Mouse (Mus musculus): Measurements from ENCODE around the gene Jph4. TPM values are rescaled to one million over a fixed set of nuclear protein-coding genes. Genes with fewer than 3 reads are reported as not detected.

The Jph4 gene
- polyA plus RNA-seq (2014; fragmentation: Nextera tagmentation; extraction: Ambion mirVana), result 0.05 and 0.18 TPM in 2 replicates

DNA sequence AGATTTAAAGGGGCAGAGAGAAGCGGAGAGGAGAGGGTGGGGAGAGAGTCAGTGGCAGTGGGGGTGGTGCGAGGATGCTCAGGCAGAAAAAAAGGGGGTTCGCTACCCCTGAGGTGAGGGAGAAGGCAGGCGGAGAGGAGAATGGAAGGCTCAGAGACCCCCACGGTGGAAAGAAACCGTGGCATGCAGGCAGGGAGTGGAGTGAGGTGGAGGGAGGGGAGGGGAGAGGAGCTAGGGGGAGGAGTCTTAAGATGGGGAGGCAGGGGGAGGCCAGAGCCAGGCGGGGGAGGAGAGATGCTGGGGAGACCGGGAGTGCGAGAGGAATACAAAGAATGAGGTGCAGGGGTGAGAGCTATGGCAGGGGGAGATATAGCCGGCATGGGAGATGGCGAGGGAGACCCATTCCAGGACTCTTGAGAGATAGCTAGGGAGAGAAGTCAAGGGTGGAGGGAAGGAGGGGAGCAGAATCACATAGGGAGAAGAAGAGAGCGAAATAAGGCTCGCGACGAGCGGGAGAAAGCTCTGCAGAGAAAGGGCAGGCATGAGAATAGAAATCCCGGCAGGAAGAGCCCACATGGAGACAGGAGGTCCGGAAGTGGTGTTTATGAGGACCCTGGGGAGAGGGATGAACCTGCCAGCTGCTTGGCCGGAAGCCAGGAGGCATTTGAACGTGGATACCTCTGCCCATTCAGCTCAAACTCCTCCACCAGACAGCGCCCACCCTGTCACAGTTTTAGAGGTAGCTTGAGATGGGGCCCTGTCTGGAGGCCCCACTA lies at the start of gene Jph4:
Jph4 (minus strand) TSS at position 511 of the 776 bp plus-strand sequence.
- Histone ChIP-seq H3K9ac (ENCODE audit: low read length) (no peak within 1 kb of the TSS), H3K27me3 (ENCODE audit: control insufficient read depth, insufficient read depth, low read length) (peaks cover 62% of the 10 kb centered on the region), H3K36me3 (ENCODE audit: control insufficient read depth, insufficient read depth, low read length) (no peaks in the 10 kb centered on the region), H3K27ac (replicated peaks in 1 of 2; ENCODE audit: control insufficient read depth in 1 of 2, insufficient read depth in 1 of 2, low read depth in 2 of 2, low read length in 2 of 2) (no peak within 1 kb of the TSS), H3K9me3 (ENCODE audit: control insufficient read depth, low read length) (no peaks in the 10 kb centered on the region), H3K4me1 (ENCODE audit: control insufficient read depth in 2 of 2, insufficient read depth in 2 of 2, low read length in 2 of 2) (peaks cover 2 to 20% of the 10 kb centered on the region in 2 experiments; a peak in 3 of 4 replicates), H3K4me3 (ENCODE audit: control insufficient read depth in 1 of 2, insufficient read depth in 1 of 2, low read depth in 1 of 2, low read length in 2 of 2) (peak within 1 kb of the TSS in 1 of 2 experiments; percentile 55; a peak in 1 of 4 replicates), H3K4me2 (ENCODE audit: low read length) (peak within 1 kb of the TSS; percentile 92)
- 7% methylated on average over 21 of the region's 21 CpGs for WGBS
- no peak for ATAC-seq (ENCODE audit: insufficient number of reproducible peaks, insufficient read depth, low FRiP score, low read depth)

DNA sequence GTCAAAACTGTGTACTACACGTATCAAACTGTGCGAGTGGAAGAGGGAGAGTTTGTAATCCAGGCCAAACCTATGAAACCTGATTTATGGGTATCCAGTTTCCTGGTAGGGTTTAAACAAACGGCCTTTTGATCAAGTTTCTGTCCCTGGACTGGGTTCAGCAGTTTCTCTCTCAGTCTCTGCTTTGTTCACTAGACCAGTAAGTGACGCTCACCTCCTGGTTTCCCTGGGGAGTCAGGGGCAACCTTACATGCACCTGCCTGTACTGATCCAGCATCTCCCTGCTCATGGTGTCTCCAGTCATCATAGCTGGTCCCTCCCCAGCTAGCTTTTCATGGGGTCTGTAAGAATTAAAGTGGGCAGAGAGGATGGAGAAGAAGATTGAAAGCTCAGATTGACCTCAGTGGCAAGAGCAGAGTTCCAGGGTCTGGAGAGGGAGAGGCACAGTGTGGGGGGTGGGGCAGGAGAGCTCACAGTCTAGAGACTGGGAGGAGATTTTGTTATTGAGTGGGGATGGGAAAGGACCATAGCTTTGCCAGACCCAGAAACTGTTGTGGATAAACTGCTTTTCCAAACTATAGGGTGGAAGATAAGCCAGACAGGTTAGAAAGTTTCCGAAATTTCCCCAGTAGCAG lies 47.6 kb upstream of the Jph4 start:
- Histone ChIP-seq H3K27ac (replicated peaks in 1 of 2; ENCODE audit: control insufficient read depth in 1 of 2, insufficient read depth in 1 of 2, low read depth in 2 of 2, low read length in 2 of 2) (no peak overlapping the region), H3K9me3 (ENCODE audit: control insufficient read depth, low read length) (no peaks in the 10 kb centered on the region), H3K4me2 (ENCODE audit: low read length) (no peak overlapping the region), H3K27me3 (ENCODE audit: control insufficient read depth, insufficient read depth, low read length) (0 out of 2 replicates have a peak, but pooled peaks cover 3% of the 10 kb centered on the region), H3K9ac (ENCODE audit: low read length) (no peak overlapping the region), H3K36me3 (ENCODE audit: control insufficient read depth, insufficient read depth, low read length) (no peaks in the 10 kb centered on the region), H3K4me1 (ENCODE audit: control insufficient read depth in 2 of 2, insufficient read depth in 2 of 2, low read length in 2 of 2) (peaks cover 4 to 6% of the 10 kb centered on the region in 2 experiments), H3K4me3 (ENCODE audit: control insufficient read depth in 1 of 2, insufficient read depth in 1 of 2, low read depth in 1 of 2, low read length in 2 of 2) (no peak overlapping the region)
- no peak for ATAC-seq (ENCODE audit: insufficient number of reproducible peaks, insufficient read depth, low FRiP score, low read depth)
- WGBS, result 79% methylated on average over 5 of the region's 5 CpGs

DNA sequence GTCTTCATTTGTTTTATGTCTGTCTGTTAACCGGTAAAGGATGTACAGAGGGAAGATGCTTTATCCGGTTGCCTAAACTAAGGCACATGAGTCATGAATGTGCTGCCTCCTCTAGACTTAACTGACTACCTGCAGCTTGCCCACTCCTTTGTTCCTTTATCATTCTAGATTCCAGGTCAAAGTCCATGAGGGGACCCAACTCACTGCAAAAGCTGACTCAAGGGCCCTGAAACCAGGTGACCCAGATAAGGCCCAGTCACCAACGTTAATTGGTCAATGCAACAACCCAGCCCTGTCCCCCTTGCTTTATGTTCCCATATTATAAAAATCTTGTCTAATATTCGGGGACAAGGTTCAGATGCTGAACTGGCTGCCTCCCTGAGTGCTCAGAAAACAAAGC lies 45.4 kb upstream of the Jph4 start:
- H3K4me3 ChIP-seq (ENCODE audit: control insufficient read depth in 1 of 2, insufficient read depth in 1 of 2, low read depth in 1 of 2, low read length in 2 of 2), result no peak overlapping the region
- no peaks in the 10 kb centered on the region for H3K27me3 ChIP-seq (ENCODE audit: control insufficient read depth, insufficient read depth, low read length)
- no peaks in the 10 kb centered on the region for H3K9me3 ChIP-seq (ENCODE audit: control insufficient read depth, low read length)
- no peak for ATAC-seq (ENCODE audit: insufficient number of reproducible peaks, insufficient read depth, low FRiP score, low read depth)
- H3K9ac ChIP-seq (ENCODE audit: low read length), result no peak overlapping the region
- no peak overlapping the region for H3K27ac ChIP-seq (replicated peaks in 1 of 2; ENCODE audit: control insufficient read depth in 1 of 2, insufficient read depth in 1 of 2, low read depth in 2 of 2, low read length in 2 of 2)
- no peaks in the 10 kb centered on the region for H3K36me3 ChIP-seq (ENCODE audit: control insufficient read depth, insufficient read depth, low read length)
- H3K4me2 ChIP-seq (ENCODE audit: low read length), result no peak overlapping the region
- H3K4me1 ChIP-seq (ENCODE audit: control insufficient read depth in 2 of 2, insufficient read depth in 2 of 2, low read length in 2 of 2), result peaks cover 8% of the 10 kb centered on the region in 2 experiments
- WGBS, result 71% methylated on average over 4 of the region's 4 CpGs

DNA sequence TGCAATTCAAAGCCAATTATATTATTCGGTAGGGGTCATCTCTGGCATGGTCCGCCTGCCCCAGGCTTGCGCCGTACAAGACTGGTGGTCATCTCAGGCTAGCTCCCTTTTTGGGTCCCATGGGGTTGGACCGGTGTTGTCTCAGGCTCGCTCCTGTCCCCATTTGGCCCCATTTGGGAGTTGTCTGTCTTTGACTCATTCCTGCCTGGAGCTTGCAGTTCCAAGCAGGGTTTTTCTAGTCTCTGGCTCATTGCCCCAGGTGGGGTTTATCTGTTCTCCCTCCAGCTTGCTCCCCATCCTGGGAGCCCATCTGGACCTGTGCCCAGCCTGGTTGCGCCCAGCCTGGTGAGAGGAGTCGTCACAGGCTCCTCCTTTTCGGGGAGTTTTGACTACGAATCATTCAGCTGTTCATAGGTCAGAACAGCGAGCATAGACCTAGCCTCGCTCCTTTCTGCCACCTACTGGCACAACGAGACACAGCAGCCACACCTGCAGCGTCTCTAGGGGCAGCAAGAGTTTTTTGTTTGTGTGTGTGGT lies 44.4 kb upstream of the Jph4 start:
- H3K4me3 ChIP-seq (ENCODE audit: control insufficient read depth in 1 of 2, insufficient read depth in 1 of 2, low read depth in 1 of 2, low read length in 2 of 2), result peak overlapping the region in 1 of 2 experiments; percentile 2; a peak in 1 of 4 replicates
- peaks cover 8 to 9% of the 10 kb centered on the region in 2 experiments for H3K4me1 ChIP-seq (ENCODE audit: control insufficient read depth in 2 of 2, insufficient read depth in 2 of 2, low read length in 2 of 2)
- H3K27me3 ChIP-seq (ENCODE audit: control insufficient read depth, insufficient read depth, low read length), result no peaks in the 10 kb centered on the region
- no peaks in the 10 kb centered on the region for H3K36me3 ChIP-seq (ENCODE audit: control insufficient read depth, insufficient read depth, low read length)
- no peaks in the 10 kb centered on the region for H3K9me3 ChIP-seq (ENCODE audit: control insufficient read depth, low read length)
- 25% methylated on average over 14 of the region's 14 CpGs for WGBS
- no peak overlapping the region for H3K27ac ChIP-seq (replicated peaks in 1 of 2; ENCODE audit: control insufficient read depth in 1 of 2, insufficient read depth in 1 of 2, low read depth in 2 of 2, low read length in 2 of 2)
- H3K4me2 ChIP-seq (ENCODE audit: low read length), result peak overlapping the region; percentile 35
- ATAC-seq (ENCODE audit: insufficient number of reproducible peaks, insufficient read depth, low FRiP score, low read depth), result peak; percentile 56; the same call in 1 of the 2 replicates
- H3K9ac ChIP-seq (ENCODE audit: low read length), result no peak overlapping the region

DNA sequence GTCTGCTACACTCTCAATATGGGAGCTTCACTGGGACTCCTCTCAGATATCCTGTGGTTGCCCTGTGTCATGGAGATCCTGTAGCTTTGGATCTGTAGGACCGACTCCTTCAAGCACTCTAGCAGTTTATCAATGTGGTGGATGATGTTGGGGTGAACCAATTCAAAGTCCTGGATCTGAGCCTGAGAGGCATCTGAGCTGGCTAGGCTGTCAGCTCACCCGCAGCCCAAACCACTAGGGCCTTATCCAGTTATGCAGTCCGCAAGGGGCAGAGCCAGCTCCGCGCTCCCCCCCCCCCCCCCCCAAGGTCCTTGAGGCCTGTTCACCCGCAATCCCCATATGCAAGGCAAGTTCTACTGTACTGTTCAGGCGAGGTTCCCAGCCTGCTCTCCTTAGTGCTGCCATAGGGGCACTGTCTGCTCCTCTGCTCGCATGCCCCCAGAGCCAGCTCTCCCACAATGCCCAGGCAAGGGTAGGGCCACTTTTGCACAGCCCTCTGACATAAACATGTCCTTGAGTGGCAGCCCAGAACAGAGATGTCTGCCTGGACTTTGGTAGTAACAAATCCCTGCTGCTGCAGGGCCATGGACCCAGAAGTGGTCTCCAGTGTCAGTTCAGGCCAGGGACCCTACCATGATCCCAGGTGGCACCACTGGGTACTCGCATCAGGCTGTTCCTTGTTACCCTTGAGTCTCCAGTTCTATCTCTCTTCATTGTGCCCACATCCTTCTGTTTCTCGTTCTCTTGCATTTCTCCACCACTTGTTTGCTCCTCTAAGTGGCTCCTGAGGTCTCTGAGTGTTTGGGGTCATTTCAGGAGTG lies 43.7 kb upstream of the Jph4 start:
- H3K36me3 ChIP-seq (ENCODE audit: control insufficient read depth, insufficient read depth, low read length), result no peaks in the 10 kb centered on the region
- H3K9ac ChIP-seq (ENCODE audit: low read length), result no peak overlapping the region
- no peak for ATAC-seq (ENCODE audit: insufficient number of reproducible peaks, insufficient read depth, low FRiP score, low read depth)
- H3K4me1 ChIP-seq (ENCODE audit: control insufficient read depth in 2 of 2, insufficient read depth in 2 of 2, low read length in 2 of 2), result peaks cover 8 to 9% of the 10 kb centered on the region in 2 experiments
- no peak overlapping the region for H3K4me3 ChIP-seq (ENCODE audit: control insufficient read depth in 1 of 2, insufficient read depth in 1 of 2, low read depth in 1 of 2, low read length in 2 of 2)
- peak overlapping the region; percentile 35; the same call in 1 of the 2 replicates for H3K4me2 ChIP-seq (ENCODE audit: low read length)
- no peaks in the 10 kb centered on the region for H3K9me3 ChIP-seq (ENCODE audit: control insufficient read depth, low read length)
- no peak overlapping the region for H3K27ac ChIP-seq (replicated peaks in 1 of 2; ENCODE audit: control insufficient read depth in 1 of 2, insufficient read depth in 1 of 2, low read depth in 2 of 2, low read length in 2 of 2)
- 66% methylated on average over 8 of the region's 10 CpGs for WGBS
- H3K27me3 ChIP-seq (ENCODE audit: control insufficient read depth, insufficient read depth, low read length), result no peaks in the 10 kb centered on the region

DNA sequence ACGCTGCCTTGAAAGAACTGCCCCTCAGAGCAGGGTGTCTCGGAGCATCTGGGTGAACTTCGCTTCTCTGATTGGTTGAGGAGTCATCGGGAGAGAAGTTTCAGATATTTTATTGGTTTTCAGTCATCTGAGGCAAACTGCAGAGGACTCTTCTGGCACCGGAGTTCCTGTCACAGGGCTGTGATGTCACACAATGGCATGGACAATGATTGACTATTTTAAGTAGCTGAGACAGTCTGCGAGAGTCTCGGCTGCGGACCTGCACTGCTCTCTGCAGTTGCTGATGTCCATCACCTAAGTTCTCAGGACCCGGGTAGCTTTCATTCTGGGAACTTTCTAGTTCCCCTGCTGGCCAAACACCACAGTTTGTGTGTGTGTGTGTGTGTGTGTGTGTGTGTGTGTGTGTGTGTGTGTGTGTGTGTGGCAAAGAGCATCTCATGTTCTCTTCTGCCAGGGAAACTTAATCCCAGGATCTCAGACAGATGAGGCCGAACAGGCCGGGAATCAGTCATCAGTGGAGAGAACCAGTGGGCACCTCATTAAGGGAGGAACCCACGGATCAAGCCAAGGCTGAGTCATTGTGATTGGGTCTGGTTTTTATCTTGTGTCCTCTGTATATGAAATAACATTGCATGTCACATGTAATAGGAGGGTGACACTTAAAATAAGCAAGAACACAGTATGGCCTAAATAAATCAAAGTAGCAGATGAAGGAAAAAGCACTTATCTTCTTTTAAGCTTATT lies 40.8 kb upstream of the Jph4 start:
- ATAC-seq (ENCODE audit: insufficient number of reproducible peaks, insufficient read depth, low FRiP score, low read depth), result no peak
- Histone ChIP-seq H3K4me2 (ENCODE audit: low read length) (peak overlapping the region; percentile 31; the same call in 1 of the 2 replicates), H3K9ac (ENCODE audit: low read length) (no peak overlapping the region), H3K9me3 (ENCODE audit: control insufficient read depth, low read length) (no peaks in the 10 kb centered on the region), H3K27me3 (ENCODE audit: control insufficient read depth, insufficient read depth, low read length) (no peaks in the 10 kb centered on the region), H3K4me1 (ENCODE audit: control insufficient read depth in 2 of 2, insufficient read depth in 2 of 2, low read length in 2 of 2) (peaks cover 8 to 9% of the 10 kb centered on the region in 2 experiments), H3K27ac (replicated peaks in 1 of 2; ENCODE audit: control insufficient read depth in 1 of 2, insufficient read depth in 1 of 2, low read depth in 2 of 2, low read length in 2 of 2) (no peak overlapping the region), H3K4me3 (ENCODE audit: control insufficient read depth in 1 of 2, insufficient read depth in 1 of 2, low read depth in 1 of 2, low read length in 2 of 2) (no peak overlapping the region), H3K36me3 (ENCODE audit: control insufficient read depth, insufficient read depth, low read length) (no peaks in the 10 kb centered on the region)
- 41% methylated on average over 12 of the region's 12 CpGs for WGBS
